Mouse (Mus musculus): ENCODE measurements around the gene Egfr.

DNA sequence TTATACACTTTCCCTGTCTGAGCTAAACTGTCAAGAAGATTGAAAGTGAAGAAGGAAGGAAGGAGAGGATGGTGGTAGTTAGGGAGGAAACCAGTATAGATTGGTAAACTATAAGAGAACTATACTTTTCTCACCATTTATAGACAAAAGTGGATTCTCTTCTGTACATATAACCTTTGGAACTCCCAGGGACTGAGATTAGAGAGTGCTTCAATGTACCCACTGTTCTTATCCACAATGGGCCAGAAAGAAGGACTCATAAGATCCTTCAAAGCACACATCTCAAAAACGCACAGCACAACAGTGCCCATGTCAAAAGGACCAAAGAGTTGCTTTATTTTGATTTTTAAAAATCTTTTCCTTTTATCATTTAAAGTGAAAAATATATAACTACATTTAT is 148.2 kb downstream of the Egfr start:
- TF ChIP-seq CTCF (IDR thresholded peaks at IDR 0.05; ENCODE audit: insufficient read depth, low read depth, low read length) = no peak
- TF ChIP-seq POLR2A (IDR thresholded peaks at IDR 0.05; ENCODE audit: insufficient read depth, low read depth, low read length) = no peak

Measured in olfactory bulb, adult 2 months (tissue).